Mouse (Mus musculus) left cerebral cortex, adult 2 months (tissue): ENCODE measurements around the gene Actr1b. TPM values are rescaled to one million over a fixed set of nuclear protein-coding genes. Genes with fewer than 3 reads are reported as not detected.

ENCODE experiments used
- DNase-seq, 2 experiments: peaks; one replicate each; pipeline ENCODE4 v3.0.0; 2021 to 2022; ENCODE audit warnings: low spot score in 2 of 2, mixed read lengths in 1 of 2; ENCODE audit errors: extremely low spot score in 1 of 2
- H3K27ac ChIP-seq: fragments of 200-600 bp; 2 replicates; pipeline ENCODE4 v1.8.1; 2022
- H3K4me3 ChIP-seq: fragments of 200-600 bp; 2 replicates; pipeline ENCODE4 v1.8.1; 2022
- CTCF ChIP-seq: fragments of 200-600 bp; IDR thresholded peaks from 2 replicates; pipeline ENCODE4 v1.8.1; 2022; ENCODE audit warnings: antibody characterized with exemption, mild to moderate bottlenecking, moderate library complexity
- intact Hi-C: fragments of 180-260 bp; cut with DNase I; formaldehyde crosslinking; loops from one replicate; pipeline ENCODE4 v1.15.1; 2025
- microRNA-seq, 2 experiments: library from miRNA; unstranded; fragments of <30 nt; microRNA quantifications; one replicate each; pipeline ENCODE4 v1.2.0; 2021
- total RNA-seq, 2 experiments: library from RNA; stranded (reverse); gene quantifications; 2 replicates each; pipeline ENCODE4 v1.2.3; 2021

The Actr1b gene
- total RNA-seq, 2 experiments from 2014 or later, result 323 to 361 TPM

GRCm38 (mm10) chr1:36665934-36666333, 48.3 kb downstream of the Actr1b start:
- no peak for TF ChIP-seq CTCF
- intact Hi-C loops, result no loop called here
- H3K27ac ChIP-seq, result no peak overlapping the region
- H3K4me3 ChIP-seq, result no peak overlapping the region
- DNase-seq, result no peak

- no peak for TF ChIP-seq CTCF
- DNase-seq, result no peak
- H3K27ac ChIP-seq, result no peak overlapping the region
- no peak overlapping the region for H3K4me3 ChIP-seq
- intact Hi-C loops, result no loop called here
Measured at GRCm38 (mm10) chr1:36665165-36665723, 49.0 kb downstream of the Actr1b start.

DNA sequence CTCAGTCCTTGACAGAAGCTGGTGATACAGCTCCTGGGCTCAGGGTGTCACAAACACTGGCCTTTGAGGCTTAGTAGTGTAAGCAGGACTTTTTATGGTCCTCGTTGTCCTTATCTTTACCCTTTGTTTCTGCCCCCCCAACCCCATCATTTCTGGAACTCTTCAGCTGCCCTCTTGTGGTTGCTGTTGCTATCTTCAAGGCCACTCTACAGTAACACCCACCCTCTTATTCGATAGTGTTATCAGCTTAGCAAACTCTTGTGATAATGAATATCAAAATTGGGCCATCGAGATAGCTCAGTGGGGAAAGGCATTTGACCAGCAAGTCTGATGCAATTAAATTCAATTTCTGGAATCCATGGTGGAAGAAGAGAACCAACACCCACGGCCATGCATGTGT, 49.8 kb downstream of the Actr1b start:
- Histone ChIP-seq H3K27ac (no peak overlapping the region), H3K4me3 (no peak overlapping the region)
- DNase-seq, result no peak
- TF ChIP-seq CTCF, result peak; percentile 44
- intact Hi-C loops, result loop anchor here (1.0 kb wide), 1 partner anchor 117 kb away; the partner anchor contains the start of gene Ankrd39

- no peak for DNase-seq
- Histone ChIP-seq H3K27ac (no peak overlapping the region), H3K4me3 (no peak overlapping the region)
- intact Hi-C loops, result no loop called here
- no peak for TF ChIP-seq CTCF
Measured at GRCm38 (mm10) chr1:36658621-36659399, 55.4 kb downstream of the Actr1b start.

DNA sequence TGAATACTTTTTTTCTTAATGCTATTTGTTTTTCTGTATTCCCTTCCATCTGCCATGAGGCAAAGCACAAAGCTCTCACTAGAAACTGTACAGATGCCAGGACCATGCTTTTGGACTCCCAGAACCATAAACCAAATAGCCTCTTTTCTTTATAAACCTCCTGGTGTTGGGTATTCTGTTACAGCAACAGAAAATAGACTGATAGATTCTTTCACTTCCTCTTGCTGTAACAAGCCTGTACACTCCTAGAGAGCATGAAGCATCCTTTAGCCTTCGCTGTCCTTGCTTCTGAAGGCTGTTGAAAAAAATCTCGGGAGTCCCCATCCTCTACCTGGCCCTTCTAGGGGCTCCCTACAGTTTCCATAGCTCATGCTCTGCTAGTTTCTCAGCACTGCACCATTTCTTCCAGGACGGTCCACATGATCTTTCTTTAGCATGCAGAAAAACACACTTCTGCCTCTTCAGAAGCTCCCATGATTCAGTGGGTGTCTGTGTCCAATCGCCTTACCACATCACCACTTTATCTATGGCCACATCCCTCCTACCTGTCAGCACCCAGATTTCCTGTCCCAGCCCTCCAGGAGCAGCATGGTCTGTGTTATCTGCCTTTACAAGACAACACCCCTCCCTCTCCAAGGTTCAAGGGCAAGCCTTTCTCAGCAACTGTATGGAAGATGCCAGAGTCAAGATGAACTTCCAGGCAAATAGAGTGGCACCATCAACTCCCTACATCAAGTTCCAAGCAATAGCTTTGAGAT, 56.4 kb downstream of the Actr1b start:
- Histone ChIP-seq H3K4me3 (no peak overlapping the region), H3K27ac (no peak overlapping the region)
- no peak for TF ChIP-seq CTCF
- no peak for DNase-seq
- intact Hi-C loops, result no loop called here

- TF ChIP-seq CTCF, result no peak
- H3K4me3 ChIP-seq, result no peak overlapping the region
- intact Hi-C loops, result no loop called here
- DNase-seq, result no peak
- no peak overlapping the region for H3K27ac ChIP-seq
Measured at GRCm38 (mm10) chr1:36656233-36656632, 58.0 kb downstream of the Actr1b start.

GRCm38 (mm10) chr1:36655039-36655438, 59.2 kb downstream of the Actr1b start:
- Histone ChIP-seq H3K4me3 (no peak overlapping the region), H3K27ac (no peak overlapping the region)
- TF ChIP-seq CTCF, result no peak
- intact Hi-C loops, result no loop called here
- no peak for DNase-seq

Small RNA genes lying within 50 kb of the gene (microRNA-seq; reads per million reads assigned to microRNA genes)
- 0 reads per million in 2 experiments for gene Gm24133

Other genes with a start within 250 kb of the Actr1b start
- 10 to 100 TPM; 13.2 to 13.8 TPM for gene Cnnm4, start 242.8 kb downstream of the Actr1b start, total RNA-seq
- gene Cnnm3, start 202.6 kb downstream of the Actr1b start, total RNA-seq, result 10 to 100 TPM; 29.8 to 34.9 TPM
- gene Ankrd23, start 177.5 kb downstream of the Actr1b start, total RNA-seq, result 1 to 10 TPM; 5.0 to 8.1 TPM
- not detected for gene Gm42417, start 175.0 kb downstream of the Actr1b start, total RNA-seq
- gene Ankrd39, start 167.0 kb downstream of the Actr1b start, total RNA-seq, result 10 to 100 TPM; 12.0 to 14.8 TPM
- 10 to 100 TPM; 17.7 to 18.4 TPM for gene Sema4c, start 156.1 kb downstream of the Actr1b start, total RNA-seq
- under 1 TPM in 1 of 2 experiments, not detected in 1; 0.40 TPM for gene Fam178b, start 31.2 kb downstream of the Actr1b start, total RNA-seq
- 100 to 1,000 TPM; 533 to 600 TPM for gene Cox5b, start 23.0 kb downstream of the Actr1b start, total RNA-seq
- gene 4933424G06Rik, start 4.3 kb downstream of the Actr1b start, total RNA-seq, result under 1 TPM in 1 of 2 experiments, not detected in 1; 0.41 TPM
- 1 to 10 TPM; 1.7 to 2.1 TPM for gene Zap70, start 47.4 kb upstream of the Actr1b start, total RNA-seq
- gene Tmem131, start 229.2 kb upstream of the Actr1b start, total RNA-seq, result 10 to 100 TPM; 53.6 to 61.1 TPM